Mouse (Mus musculus) heart, adult 10 weeks (tissue): ENCODE measurements around the gene Cpa5. TPM values are rescaled to one million over a fixed set of nuclear protein-coding genes. Genes with fewer than 3 reads are reported as not detected.

Experiments used
- polyA plus RNA-seq: library from polyadenylated mRNA; stranded (reverse); fragments of 350-450 nt; fragmentation: Illumina TruSeq; extraction: RNeasy Lipid Tissue Mini Kit (QIAGEN cat#74804); gene quantifications from one replicate; pipeline ENCODE4 v1.2.3, GENCODE M21; 2014; ENCODE audit warnings: low read depth, low replicate concordance

Cpa5 gene
- polyA plus RNA-seq = not detected

DNA sequence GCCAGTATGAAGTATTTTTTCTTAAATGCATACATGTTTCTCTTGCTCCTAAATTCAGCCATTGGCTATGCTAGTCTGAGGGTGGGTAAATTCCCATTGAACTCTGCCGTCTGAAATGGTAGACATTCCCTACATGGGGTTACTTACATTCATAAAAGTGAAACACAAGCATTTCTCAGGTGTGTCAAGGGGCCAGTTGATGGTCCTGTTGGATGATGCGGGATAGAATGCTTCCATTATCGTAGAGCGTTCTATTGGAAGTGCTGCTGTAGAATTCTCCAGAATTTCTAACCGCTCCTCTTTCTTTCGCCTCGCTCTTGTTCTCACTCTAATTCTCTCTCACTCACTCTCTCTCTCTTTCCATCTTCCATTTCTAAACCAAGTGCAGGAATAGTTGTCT lies at the start of gene Cpa5:
Gene Cpa5, plus strand, starts transcription at position 301 of the 400 bp plus-strand sequence.

DNA sequence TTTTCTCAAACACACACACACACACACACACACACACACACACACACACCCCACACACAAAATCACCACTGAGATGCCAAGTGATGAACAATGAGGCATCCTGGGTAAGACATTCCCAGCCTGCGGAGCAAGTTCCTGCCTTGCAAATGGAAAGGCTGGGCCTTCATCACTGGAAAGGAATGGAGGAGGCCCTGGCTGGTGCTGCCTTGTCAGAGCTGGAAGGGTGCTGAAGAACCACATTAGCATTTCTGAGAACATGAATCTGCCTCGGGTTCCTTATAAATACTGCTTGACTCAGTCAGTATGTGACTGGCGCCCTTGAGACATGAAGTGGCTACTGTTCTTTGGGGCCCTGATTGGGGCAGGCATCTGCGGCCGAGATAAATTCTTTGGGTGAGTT lies 42.7 kb upstream of the Cpa5 start, which contains the start of gene Cpa4:
Gene Cpa4, plus strand, starts transcription at position 301 of the 400 bp plus-strand sequence.

DNA sequence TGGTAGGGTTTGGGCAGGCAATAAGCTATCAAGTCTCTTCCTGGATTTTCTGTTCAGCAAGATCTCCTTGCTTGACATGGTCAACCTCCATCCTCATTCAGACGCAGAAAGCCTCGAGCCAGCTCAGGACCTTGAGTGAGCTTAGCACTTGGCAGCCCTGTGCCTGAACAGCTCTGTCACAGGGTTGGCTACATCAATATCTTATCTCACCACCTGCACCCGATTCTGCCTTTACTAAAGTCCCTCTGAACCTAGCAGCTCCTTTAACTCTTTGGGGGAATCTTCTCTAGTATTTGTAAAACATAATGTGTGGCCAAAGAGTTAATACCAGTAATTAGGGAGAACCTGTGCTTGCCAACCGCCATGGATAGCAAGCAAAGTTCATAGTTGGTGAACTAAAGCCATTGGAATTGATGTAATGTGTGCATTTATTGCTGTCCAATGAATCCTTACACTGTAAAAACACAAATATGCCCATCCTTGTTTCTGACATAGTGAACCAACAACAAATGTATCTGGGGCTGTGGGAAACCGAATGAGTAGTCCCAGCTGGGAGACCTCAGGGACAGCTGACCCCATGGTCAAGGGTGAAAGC lies 28.0 kb downstream of the Cpa5 start, which contains the start of gene Cpa1:
Gene Cpa1, plus strand, starts transcription at position 545 of the 595 bp plus-strand sequence.

Other genes starting within 250 kb of the Cpa5 start
- 17.4 TPM for gene Zc3hc1, start 220.0 kb upstream of the Cpa5 start, polyA plus RNA-seq
- 28.4 TPM for gene Klhdc10, start 209.1 kb upstream of the Cpa5 start, polyA plus RNA-seq
- 13.7 TPM for gene Tmem209, start 101.2 kb upstream of the Cpa5 start, polyA plus RNA-seq
- not detected for gene Ssmem1, start 101.2 kb upstream of the Cpa5 start, polyA plus RNA-seq
- gene Cpa2, start 69.4 kb upstream of the Cpa5 start, polyA plus RNA-seq = not detected
- not detected for gene Cpa4, start 42.6 kb upstream of the Cpa5 start, polyA plus RNA-seq
- not detected for gene Cpa1, start 28.2 kb downstream of the Cpa5 start, polyA plus RNA-seq
- 3.0 TPM for gene Cep41, start 82.7 kb downstream of the Cpa5 start, polyA plus RNA-seq
- 3.5 TPM for gene Mest, start 112.5 kb downstream of the Cpa5 start, polyA plus RNA-seq